Mouse (Mus musculus) embryonic fibroblast, embryonic 13.5 days (primary cell): Measurements from ENCODE around the gene P2ry12.

ENCODE experiments used
- CTCF ChIP-seq: IDR thresholded peaks from 2 replicates; pipeline ENCODE4 v1.5.1; 2011; ENCODE audit warnings: mild to moderate bottlenecking, control low read depth, low read length, moderate library complexity, borderline replicate concordance; ENCODE audit not compliant: insufficient read depth
- POLR2A ChIP-seq: IDR thresholded peaks from 2 replicates; pipeline ENCODE4 v1.6.1; 2011; ENCODE audit warnings: low read depth, mild to moderate bottlenecking, control low read depth, low read length, moderate library complexity

GRCm38 (mm10) chr3:59204719-59205503 is 57.8 kb downstream of the P2ry12 start:
- TF ChIP-seq CTCF: no peak
- TF ChIP-seq POLR2A: no peak
